Mouse (Mus musculus) lung, adult 2 months (tissue): ENCODE measurements around the gene Klhl25.

ENCODE experiments used
- CTCF ChIP-seq: fragments of 200-500 bp; IDR thresholded peaks from 2 replicates; pipeline ENCODE4 v1.5.1; 2011; ENCODE audit warnings: mild to moderate bottlenecking, low read length, control low read depth; ENCODE audit not compliant: insufficient read depth
- POLR2A ChIP-seq: fragments of 200-500 bp; IDR thresholded peaks from 2 replicates; pipeline ENCODE4 v1.6.1; 2011; ENCODE audit warnings: low read depth, mild to moderate bottlenecking, control low read depth, low read length, borderline replicate concordance; ENCODE audit errors: extremely low read depth

DNA sequence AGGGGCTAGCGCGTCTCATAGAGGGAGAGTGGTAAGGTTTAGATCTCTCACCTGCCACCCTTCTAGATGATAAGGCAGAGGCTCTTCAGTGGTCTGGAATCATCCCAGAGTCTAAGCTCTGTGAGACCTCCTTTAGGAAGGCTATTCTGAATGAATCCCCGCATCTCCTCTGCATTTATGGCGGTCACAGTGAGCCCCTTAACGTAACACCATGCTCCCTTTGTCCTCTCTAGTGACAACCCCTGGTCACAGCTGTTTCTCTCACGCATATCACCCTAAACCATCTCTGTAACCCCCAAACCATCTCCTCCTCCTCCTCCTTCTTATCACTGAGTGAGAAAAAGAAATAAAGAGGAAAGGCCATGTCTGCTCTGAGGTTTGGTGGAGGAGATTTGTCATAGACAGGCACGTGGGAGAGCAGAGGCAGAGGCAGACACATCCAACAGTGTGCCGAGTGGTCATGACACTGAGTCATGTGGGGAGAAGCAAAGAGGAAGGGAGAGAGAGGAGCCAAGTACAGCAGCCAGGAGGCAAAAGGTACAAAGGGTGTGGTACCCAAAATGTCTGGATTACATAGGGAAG is 25.9 kb upstream of the Klhl25 start:
- no peak for TF ChIP-seq CTCF
- TF ChIP-seq POLR2A, result no peak
